Mouse (Mus musculus): ENCODE measurements at regions not wholly inside any gene's neighbourhood (a gene's known extent, or its start where the extent isn't known, plus 50 kb on each side); places are given as distances from the start of the nearest gene placed in this dataset.

DNA sequence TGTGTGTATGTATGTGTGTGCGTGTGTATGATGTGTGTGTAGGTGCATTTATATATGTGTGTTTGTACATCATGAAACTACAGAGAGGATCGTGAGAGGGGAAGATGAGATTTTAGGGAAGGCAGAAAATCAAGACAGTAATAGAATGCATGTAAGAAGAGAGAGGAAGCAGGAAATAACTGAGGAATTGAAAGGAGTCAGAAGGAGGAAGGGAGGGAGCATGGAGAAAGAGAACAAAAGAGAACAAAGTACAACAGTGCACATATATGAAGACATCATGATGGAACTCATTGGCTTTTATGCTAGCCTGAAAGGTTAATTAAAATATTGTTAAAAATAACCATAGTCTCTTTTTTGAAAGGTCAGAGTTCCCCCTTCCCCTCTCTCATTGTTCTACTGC lies 111.4 kb downstream of the Uchl5 start:
- no peak for TF ChIP-seq CTCF (conservative IDR thresholded peaks at IDR 0.05; ENCODE audit: insufficient read depth, insufficient read length, low read depth, low read length)
- no peak for TF ChIP-seq POLR2A (IDR thresholded peaks at IDR 0.05; ENCODE audit: low read depth, low read length)

Measured in kidney, adult 2 months (tissue).